Mouse (Mus musculus): ENCODE results near the gene Nt5e. TPM values are rescaled to one million over a fixed set of nuclear protein-coding genes. Genes with fewer than 3 reads are reported as not detected.

Nt5e gene
- polyA plus RNA-seq, 1 experiment from 2014 or later, result 4.0 TPM

GRCm38 (mm10) chr9:88346857-88347256, 19.9 kb downstream of the Nt5e start:
- Histone ChIP-seq H3K4me2 (no peak overlapping the region), H3K27ac (replicated peaks) (no peak overlapping the region), H3K27me3 (replicated peaks) (no peaks in the 10 kb centered on the region), H3K9me3 (no peaks in the 10 kb centered on the region), H3K36me3 (no peaks in the 10 kb centered on the region), H3K4me1 (peaks cover 13% of the 10 kb centered on the region), H3K9ac (no peak overlapping the region), H3K4me3 (no peak overlapping the region)
- no peak for ATAC-seq (ENCODE audit: extremely low read depth, insufficient number of reproducible peaks, low FRiP score, low TSS enrichment)
- 44% methylated on average over 5 of the region's 5 CpGs for WGBS

GRCm38 (mm10) chr9:88348623-88349022, 21.6 kb downstream of the Nt5e start:
- 82% methylated on average over 6 of the region's 6 CpGs for WGBS
- no peak for ATAC-seq (ENCODE audit: extremely low read depth, insufficient number of reproducible peaks, low FRiP score, low TSS enrichment)

GRCm38 (mm10) chr9:88350317-88350716, 23.3 kb downstream of the Nt5e start:
- Histone ChIP-seq H3K4me2 (no peak overlapping the region), H3K9ac (no peak overlapping the region), H3K27ac (replicated peaks) (no peak overlapping the region), H3K27me3 (replicated peaks) (no peaks in the 10 kb centered on the region), H3K36me3 (no peaks in the 10 kb centered on the region), H3K4me1 (peaks cover 10% of the 10 kb centered on the region), H3K4me3 (no peak overlapping the region), H3K9me3 (no peaks in the 10 kb centered on the region)
- no peak for ATAC-seq (ENCODE audit: extremely low read depth, insufficient number of reproducible peaks, low FRiP score, low TSS enrichment)
- 75% methylated on average over 1 of the region's 1 CpGs for WGBS

More at GRCm38 (mm10) chr9:88348623-88349022, 21.6 kb downstream of the Nt5e start:
- no peak overlapping the region for H3K4me3 ChIP-seq
- H3K27me3 ChIP-seq (replicated peaks), result no peaks in the 10 kb centered on the region
- H3K27ac ChIP-seq (replicated peaks), result no peak overlapping the region
- H3K36me3 ChIP-seq, result no peaks in the 10 kb centered on the region
- no peaks in the 10 kb centered on the region for H3K9me3 ChIP-seq
- no peak overlapping the region for H3K9ac ChIP-seq
- no peak overlapping the region for H3K4me2 ChIP-seq
- H3K4me1 ChIP-seq, result peaks cover 13% of the 10 kb centered on the region

- 51% methylated on average over 3 of the region's 3 CpGs for WGBS
- H3K27ac ChIP-seq (replicated peaks), result no peak overlapping the region
- no peaks in the 10 kb centered on the region for H3K9me3 ChIP-seq
- H3K9ac ChIP-seq, result no peak overlapping the region
- no peak overlapping the region for H3K4me3 ChIP-seq
- no peaks in the 10 kb centered on the region for H3K36me3 ChIP-seq
- ATAC-seq (ENCODE audit: extremely low read depth, insufficient number of reproducible peaks, low FRiP score, low TSS enrichment), result no peak
- H3K4me1 ChIP-seq, result peaks cover 8% of the 10 kb centered on the region; the same call in 1 of the 2 replicates
- no peak overlapping the region for H3K4me2 ChIP-seq
- H3K27me3 ChIP-seq (replicated peaks), result no peaks in the 10 kb centered on the region
Observed at GRCm38 (mm10) chr9:88351163-88351562, 24.2 kb downstream of the Nt5e start.

GRCm38 (mm10) chr9:88352741-88353140, 25.7 kb downstream of the Nt5e start:
- H3K9ac ChIP-seq, result no peak overlapping the region
- H3K36me3 ChIP-seq, result no peaks in the 10 kb centered on the region
- 72% methylated on average over 6 of the region's 6 CpGs for WGBS
- no peak overlapping the region for H3K4me2 ChIP-seq
- H3K4me1 ChIP-seq, result peaks cover 8% of the 10 kb centered on the region; the same call in 1 of the 2 replicates
- ATAC-seq (ENCODE audit: extremely low read depth, insufficient number of reproducible peaks, low FRiP score, low TSS enrichment), result no peak
- H3K27ac ChIP-seq (replicated peaks), result no peak overlapping the region
- H3K27me3 ChIP-seq (replicated peaks), result no peaks in the 10 kb centered on the region
- H3K4me3 ChIP-seq, result no peak overlapping the region
- no peaks in the 10 kb centered on the region for H3K9me3 ChIP-seq

- H3K4me2 ChIP-seq, result no peak overlapping the region
- H3K27ac ChIP-seq (replicated peaks), result no peak overlapping the region
- H3K4me3 ChIP-seq, result no peak overlapping the region
- H3K9ac ChIP-seq, result no peak overlapping the region
- peaks cover 8% of the 10 kb centered on the region; the same call in 1 of the 2 replicates for H3K4me1 ChIP-seq
- H3K27me3 ChIP-seq (replicated peaks), result no peaks in the 10 kb centered on the region
- no peaks in the 10 kb centered on the region for H3K36me3 ChIP-seq
- H3K9me3 ChIP-seq, result no peaks in the 10 kb centered on the region
- WGBS, result 76% methylated on average over 7 of the region's 7 CpGs
- no peak for ATAC-seq (ENCODE audit: extremely low read depth, insufficient number of reproducible peaks, low FRiP score, low TSS enrichment)
Observed at GRCm38 (mm10) chr9:88353459-88353858, 26.5 kb downstream of the Nt5e start.

- no peaks in the 10 kb centered on the region for H3K36me3 ChIP-seq
- H3K27ac ChIP-seq (replicated peaks), result no peak overlapping the region
- 65% methylated on average over 3 of the region's 3 CpGs for WGBS
- no peaks in the 10 kb centered on the region for H3K27me3 ChIP-seq (replicated peaks)
- H3K9ac ChIP-seq, result no peak overlapping the region
- no peaks in the 10 kb centered on the region for H3K9me3 ChIP-seq
- no peak overlapping the region for H3K4me3 ChIP-seq
- no peak for ATAC-seq (ENCODE audit: extremely low read depth, insufficient number of reproducible peaks, low FRiP score, low TSS enrichment)
- H3K4me1 ChIP-seq, result peaks cover 18% of the 10 kb centered on the region
- no peak overlapping the region for H3K4me2 ChIP-seq
Observed at GRCm38 (mm10) chr9:88357173-88357572, 30.2 kb downstream of the Nt5e start.

- Histone ChIP-seq H3K27ac (replicated peaks) (no peak overlapping the region), H3K4me1 (peaks cover 30% of the 10 kb centered on the region), H3K9ac (no peak overlapping the region), H3K9me3 (no peaks in the 10 kb centered on the region), H3K27me3 (replicated peaks) (no peaks in the 10 kb centered on the region), H3K4me2 (no peak overlapping the region), H3K36me3 (peaks cover 4% of the 10 kb centered on the region), H3K4me3 (no peak overlapping the region)
- 45% methylated on average over 2 of the region's 2 CpGs for WGBS
- ATAC-seq (ENCODE audit: extremely low read depth, insufficient number of reproducible peaks, low FRiP score, low TSS enrichment), result no peak
Observed at GRCm38 (mm10) chr9:88359140-88359539, 32.1 kb downstream of the Nt5e start.

GRCm38 (mm10) chr9:88361211-88361909, 34.4 kb downstream of the Nt5e start:
- Histone ChIP-seq H3K4me2 (no peak overlapping the region), H3K9ac (no peak overlapping the region), H3K4me1 (peaks cover 30% of the 10 kb centered on the region), H3K27me3 (replicated peaks) (no peaks in the 10 kb centered on the region), H3K9me3 (no peaks in the 10 kb centered on the region), H3K4me3 (no peak overlapping the region), H3K27ac (replicated peaks) (peak overlapping the region; percentile 58), H3K36me3 (peaks cover 22% of the 10 kb centered on the region)
- WGBS, result 63% methylated on average over 14 of the region's 14 CpGs
- ATAC-seq (ENCODE audit: extremely low read depth, insufficient number of reproducible peaks, low FRiP score, low TSS enrichment), result no peak; the same call in 1 of the 2 replicates

- ATAC-seq (ENCODE audit: extremely low read depth, insufficient number of reproducible peaks, low FRiP score, low TSS enrichment), result no peak
- Histone ChIP-seq H3K4me3 (no peak overlapping the region), H3K36me3 (peaks cover 23% of the 10 kb centered on the region), H3K4me1 (peaks cover 30% of the 10 kb centered on the region), H3K27ac (replicated peaks) (peak overlapping the region; percentile 28; the same call in 1 of the 2 replicates), H3K9ac (no peak overlapping the region), H3K27me3 (replicated peaks) (no peaks in the 10 kb centered on the region), H3K4me2 (no peak overlapping the region), H3K9me3 (no peaks in the 10 kb centered on the region)
- 25% methylated on average over 5 of the region's 5 CpGs for WGBS
Observed at GRCm38 (mm10) chr9:88362055-88362850, 35.3 kb downstream of the Nt5e start.

- 92% methylated on average over 3 of the region's 3 CpGs for WGBS
- Histone ChIP-seq H3K4me1 (peaks cover 30% of the 10 kb centered on the region), H3K27me3 (replicated peaks) (no peaks in the 10 kb centered on the region), H3K36me3 (peaks cover 23% of the 10 kb centered on the region), H3K9me3 (no peaks in the 10 kb centered on the region), H3K9ac (no peak overlapping the region), H3K27ac (replicated peaks) (no peak overlapping the region), H3K4me3 (no peak overlapping the region), H3K4me2 (no peak overlapping the region)
- ATAC-seq (ENCODE audit: extremely low read depth, insufficient number of reproducible peaks, low FRiP score, low TSS enrichment), result no peak
Observed at GRCm38 (mm10) chr9:88363102-88363501, 36.1 kb downstream of the Nt5e start.

All from heart, embryonic 13.5 days (tissue).